Mouse (Mus musculus): Measurements from ENCODE around the gene Gars. TPM values are rescaled to one million over a fixed set of nuclear protein-coding genes. Genes with fewer than 3 reads are reported as not detected.

Gars gene
- polyA plus RNA-seq, 1 experiment from 2014 or later = 136 TPM

GRCm38 (mm10) chr6:55065903-55066302, 28.1 kb downstream of the Gars start:
- Histone ChIP-seq H3K4me2 (ENCODE audit: low read depth, low read length) (no peak overlapping the region), H3K27ac (ENCODE audit: low read length) (no peak overlapping the region), H3K4me3 (replicated peaks; ENCODE audit: low read length) (no peak overlapping the region), H3K27me3 (ENCODE audit: control insufficient read depth, insufficient read depth, low read length) (no peaks in the 10 kb centered on the region), H3K36me3 (ENCODE audit: control insufficient read depth, insufficient read depth, low read length) (peaks cover 16% of the 10 kb centered on the region; the same call in 1 of the 2 replicates), H3K9me3 (replicated peaks; ENCODE audit: control insufficient read depth, low read length) (no peaks in the 10 kb centered on the region), H3K9ac (ENCODE audit: low read length) (no peak overlapping the region), H3K4me1 (ENCODE audit: control insufficient read depth, insufficient read depth, low read length) (no peaks in the 10 kb centered on the region)
- WGBS = 92% methylated on average over 2 of the region's 2 CpGs
- no peak for ATAC-seq (ENCODE audit: insufficient read depth, low FRiP score)

GRCm38 (mm10) chr6:55076561-55077255, 38.9 kb downstream of the Gars start:
- no peaks in the 10 kb centered on the region for H3K4me1 ChIP-seq (ENCODE audit: control insufficient read depth, insufficient read depth, low read length)
- peaks cover 31% of the 10 kb centered on the region for H3K36me3 ChIP-seq (ENCODE audit: control insufficient read depth, insufficient read depth, low read length)
- H3K27me3 ChIP-seq (ENCODE audit: control insufficient read depth, insufficient read depth, low read length) = no peaks in the 10 kb centered on the region
- no peaks in the 10 kb centered on the region for H3K9me3 ChIP-seq (replicated peaks; ENCODE audit: control insufficient read depth, low read length)
- WGBS = 76% methylated on average over 4 of the region's 4 CpGs
- no peak overlapping the region for H3K4me2 ChIP-seq (ENCODE audit: low read depth, low read length)
- no peak overlapping the region for H3K4me3 ChIP-seq (replicated peaks; ENCODE audit: low read length)
- ATAC-seq (ENCODE audit: insufficient read depth, low FRiP score) = 0 out of 2 replicates have a peak, but pooled peaks have one; percentile 13
- peak overlapping the region; percentile 23; the same call in 1 of the 2 replicates for H3K27ac ChIP-seq (ENCODE audit: low read length)
- no peak overlapping the region for H3K9ac ChIP-seq (ENCODE audit: low read length)

- Histone ChIP-seq H3K27ac (ENCODE audit: low read length) (no peak overlapping the region), H3K27me3 (ENCODE audit: control insufficient read depth, insufficient read depth, low read length) (no peaks in the 10 kb centered on the region), H3K4me2 (ENCODE audit: low read depth, low read length) (no peak overlapping the region), H3K4me1 (ENCODE audit: control insufficient read depth, insufficient read depth, low read length) (no peaks in the 10 kb centered on the region), H3K4me3 (replicated peaks; ENCODE audit: low read length) (no peak overlapping the region), H3K9me3 (replicated peaks; ENCODE audit: control insufficient read depth, low read length) (no peaks in the 10 kb centered on the region), H3K36me3 (ENCODE audit: control insufficient read depth, insufficient read depth, low read length) (peaks cover 23% of the 10 kb centered on the region), H3K9ac (ENCODE audit: low read length) (no peak overlapping the region)
- no peak for ATAC-seq (ENCODE audit: insufficient read depth, low FRiP score)
- WGBS = 89% methylated on average over 3 of the region's 3 CpGs
Measured at GRCm38 (mm10) chr6:55081379-55081778, 43.6 kb downstream of the Gars start.

- Histone ChIP-seq H3K27me3 (ENCODE audit: control insufficient read depth, insufficient read depth, low read length) (no peaks in the 10 kb centered on the region), H3K4me1 (ENCODE audit: control insufficient read depth, insufficient read depth, low read length) (no peaks in the 10 kb centered on the region), H3K9ac (ENCODE audit: low read length) (no peak overlapping the region), H3K4me3 (replicated peaks; ENCODE audit: low read length) (no peak overlapping the region), H3K4me2 (ENCODE audit: low read depth, low read length) (no peak overlapping the region), H3K36me3 (ENCODE audit: control insufficient read depth, insufficient read depth, low read length) (peaks cover 23% of the 10 kb centered on the region), H3K27ac (ENCODE audit: low read length) (no peak overlapping the region), H3K9me3 (replicated peaks; ENCODE audit: control insufficient read depth, low read length) (no peaks in the 10 kb centered on the region)
- ATAC-seq (ENCODE audit: insufficient read depth, low FRiP score) = no peak
- 72% methylated on average over 7 of the region's 7 CpGs for WGBS
Measured at GRCm38 (mm10) chr6:55082261-55083051, 44.6 kb downstream of the Gars start.

GRCm38 (mm10) chr6:55087355-55087754, 49.5 kb downstream of the Gars start:
- Histone ChIP-seq H3K27ac (ENCODE audit: low read length) (no peak overlapping the region), H3K4me2 (ENCODE audit: low read depth, low read length) (no peak overlapping the region), H3K27me3 (ENCODE audit: control insufficient read depth, insufficient read depth, low read length) (no peaks in the 10 kb centered on the region), H3K9ac (ENCODE audit: low read length) (no peak overlapping the region), H3K4me1 (ENCODE audit: control insufficient read depth, insufficient read depth, low read length) (no peaks in the 10 kb centered on the region), H3K9me3 (replicated peaks; ENCODE audit: control insufficient read depth, low read length) (no peaks in the 10 kb centered on the region), H3K36me3 (ENCODE audit: control insufficient read depth, insufficient read depth, low read length) (no peaks in the 10 kb centered on the region), H3K4me3 (replicated peaks; ENCODE audit: low read length) (no peak overlapping the region)
- 42% methylated on average over 4 of the region's 4 CpGs for WGBS
- no peak for ATAC-seq (ENCODE audit: insufficient read depth, low FRiP score)

GRCm38 (mm10) chr6:55090639-55091038, 52.8 kb downstream of the Gars start:
- H3K9me3 ChIP-seq (replicated peaks; ENCODE audit: control insufficient read depth, low read length) = no peaks in the 10 kb centered on the region
- WGBS = 50% methylated on average over 4 of the region's 4 CpGs
- no peak overlapping the region for H3K4me2 ChIP-seq (ENCODE audit: low read depth, low read length)
- H3K4me1 ChIP-seq (ENCODE audit: control insufficient read depth, insufficient read depth, low read length) = no peaks in the 10 kb centered on the region
- H3K27me3 ChIP-seq (ENCODE audit: control insufficient read depth, insufficient read depth, low read length) = no peaks in the 10 kb centered on the region
- no peak overlapping the region for H3K9ac ChIP-seq (ENCODE audit: low read length)
- ATAC-seq (ENCODE audit: insufficient read depth, low FRiP score) = no peak
- no peak overlapping the region for H3K4me3 ChIP-seq (replicated peaks; ENCODE audit: low read length)
- H3K27ac ChIP-seq (ENCODE audit: low read length) = no peak overlapping the region
- no peaks in the 10 kb centered on the region for H3K36me3 ChIP-seq (ENCODE audit: control insufficient read depth, insufficient read depth, low read length)

- H3K4me2 ChIP-seq (ENCODE audit: low read depth, low read length) = no peak overlapping the region
- H3K9ac ChIP-seq (ENCODE audit: low read length) = no peak overlapping the region
- no peak overlapping the region for H3K27ac ChIP-seq (ENCODE audit: low read length)
- H3K4me1 ChIP-seq (ENCODE audit: control insufficient read depth, insufficient read depth, low read length) = no peaks in the 10 kb centered on the region
- 90% methylated on average over 9 of the region's 9 CpGs for WGBS
- H3K36me3 ChIP-seq (ENCODE audit: control insufficient read depth, insufficient read depth, low read length) = no peaks in the 10 kb centered on the region
- no peaks in the 10 kb centered on the region for H3K9me3 ChIP-seq (replicated peaks; ENCODE audit: control insufficient read depth, low read length)
- no peaks in the 10 kb centered on the region for H3K27me3 ChIP-seq (ENCODE audit: control insufficient read depth, insufficient read depth, low read length)
- no peak overlapping the region for H3K4me3 ChIP-seq (replicated peaks; ENCODE audit: low read length)
- no peak for ATAC-seq (ENCODE audit: insufficient read depth, low FRiP score)
Measured at GRCm38 (mm10) chr6:55091396-55091795, 53.6 kb downstream of the Gars start.

- Histone ChIP-seq H3K9ac (ENCODE audit: low read length) (no peak overlapping the region), H3K4me2 (ENCODE audit: low read depth, low read length) (no peak overlapping the region), H3K4me3 (replicated peaks; ENCODE audit: low read length) (no peak overlapping the region), H3K27me3 (ENCODE audit: control insufficient read depth, insufficient read depth, low read length) (no peaks in the 10 kb centered on the region), H3K27ac (ENCODE audit: low read length) (no peak overlapping the region), H3K36me3 (ENCODE audit: control insufficient read depth, insufficient read depth, low read length) (no peaks in the 10 kb centered on the region), H3K4me1 (ENCODE audit: control insufficient read depth, insufficient read depth, low read length) (no peaks in the 10 kb centered on the region), H3K9me3 (replicated peaks; ENCODE audit: control insufficient read depth, low read length) (no peaks in the 10 kb centered on the region)
- 37% methylated on average over 6 of the region's 6 CpGs for WGBS
- no peak for ATAC-seq (ENCODE audit: insufficient read depth, low FRiP score)
Measured at GRCm38 (mm10) chr6:55093431-55094146, 55.8 kb downstream of the Gars start.

GRCm38 (mm10) chr6:55098030-55098429, 60.2 kb downstream of the Gars start:
- H3K4me1 ChIP-seq (ENCODE audit: control insufficient read depth, insufficient read depth, low read length) = no peaks in the 10 kb centered on the region
- no peaks in the 10 kb centered on the region for H3K9me3 ChIP-seq (replicated peaks; ENCODE audit: control insufficient read depth, low read length)
- peak; percentile 52; the same call in 1 of the 2 replicates for ATAC-seq (ENCODE audit: insufficient read depth, low FRiP score)
- no peaks in the 10 kb centered on the region for H3K36me3 ChIP-seq (ENCODE audit: control insufficient read depth, insufficient read depth, low read length)
- H3K9ac ChIP-seq (ENCODE audit: low read length) = 0 out of 2 replicates have a peak overlapping the region, but pooled peaks have one; percentile 26
- no peak overlapping the region for H3K4me2 ChIP-seq (ENCODE audit: low read depth, low read length)
- H3K4me3 ChIP-seq (replicated peaks; ENCODE audit: low read length) = no peak overlapping the region
- H3K27me3 ChIP-seq (ENCODE audit: control insufficient read depth, insufficient read depth, low read length) = no peaks in the 10 kb centered on the region
- H3K27ac ChIP-seq (ENCODE audit: low read length) = no peak overlapping the region
- WGBS = 51% methylated on average over 5 of the region's 5 CpGs

Data from stomach, embryonic 16.5 days (tissue).